Mouse (Mus musculus): ENCODE measurements at regions not wholly inside any gene's neighbourhood (a gene's known extent, or its start where the extent isn't known, plus 50 kb on each side); places are given as distances from the start of the nearest gene placed in this dataset.

DNA sequence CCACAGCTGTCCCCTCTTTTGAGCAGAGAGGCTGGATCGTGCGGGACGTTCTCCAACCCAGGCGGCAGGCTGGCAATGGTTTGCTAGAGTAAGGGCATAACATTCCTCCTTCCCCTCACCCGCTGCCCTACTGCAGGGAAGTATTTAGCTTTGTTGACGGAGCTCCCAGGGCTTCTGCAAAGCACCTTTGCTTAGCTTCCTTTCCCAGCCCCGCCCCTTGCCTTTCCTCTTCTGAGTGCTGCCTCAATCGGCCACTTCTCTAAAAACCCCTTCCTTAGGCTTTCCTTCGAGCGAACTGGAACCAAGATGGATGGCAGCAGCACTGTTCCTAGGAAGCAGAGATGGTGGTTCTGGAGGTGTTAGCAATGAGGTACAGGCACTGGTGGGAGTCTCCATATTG, 183.2 kb upstream of the Adgrl2 start:
- dilution Hi-C loops (cut with MboI; ENCODE audit: extremely low pct_ligation_motif_present, extremely low pct_unique_long_range_greater_than_20kb, low sequenced_read_pairs) (no loop called here), in situ Hi-C loops (cut with MboI; ENCODE audit: low pct_ligation_motif_present, low pct_unique_long_range_greater_than_20kb, low sequenced_read_pairs) (no loop called here)
- Histone ChIP-seq H3K27ac (ENCODE audit: insufficient read depth, low read depth) (no peak overlapping the region), H3K36me3 (replicated peaks in 1 of 2; ENCODE audit: control insufficient read depth in 1 of 2, insufficient read depth in 1 of 2, low read length in 1 of 2) (no peaks in the 10 kb centered on the region), H3K27me3 (replicated peaks) (no peaks in the 10 kb centered on the region), H3K9ac (ENCODE audit: insufficient read depth, low read depth) (no peak overlapping the region), H3K4me3 (replicated peaks in 1 of 3; ENCODE audit: low read depth in 2 of 3, low read length in 2 of 3, poor library complexity in 1 of 3) (no peak overlapping the region), H3K4me1 (ENCODE audit: control insufficient read depth in 1 of 2, insufficient read depth in 2 of 2) (peaks cover 0 to 2% of the 10 kb centered on the region in 2 experiments; a peak in 1 of 4 replicates), H3K9me3 (replicated peaks; ENCODE audit: low read length) (no peaks in the 10 kb centered on the region), H3K4me2 (ENCODE audit: insufficient read depth, low read depth, poor library complexity, severe bottlenecking) (no peak overlapping the region), H3K79me2 (replicated peaks; ENCODE audit: control insufficient read depth, extremely low read depth, insufficient read depth, poor library complexity, severe bottlenecking) (no peaks in the 10 kb centered on the region)
- DNase-seq (ENCODE audit: extremely low read depth), result no peak
- TF ChIP-seq POLR2AphosphoS2 (IDR thresholded peaks at IDR 0.05; ENCODE audit: low read depth, low read length) (no peak), USF1 (IDR thresholded peaks at IDR 0.05; ENCODE audit: low read depth, low read length) (no peak), CHD1 (IDR thresholded peaks at IDR 0.05; ENCODE audit: low read depth, low read length) (no peak), ZKSCAN1 (IDR thresholded peaks at IDR 0.05; ENCODE audit: borderline replicate concordance, low read depth, low read length) (no peak), KAT2A (IDR thresholded peaks at IDR 0.05; ENCODE audit: insufficient replicate concordance, low read length) (no peak), HCFC1 (IDR thresholded peaks at IDR 0.05; ENCODE audit: low read depth, low read length) (no peak), MAX (IDR thresholded peaks at IDR 0.05; ENCODE audit: low read length) (no peak), MXI1 (IDR thresholded peaks at IDR 0.05; ENCODE audit: low read depth, low read length) (no peak), RCOR1 (conservative IDR thresholded peaks at IDR 0.05; ENCODE audit: low read depth, low read length) (no peak), NELFE (IDR thresholded peaks at IDR 0.05; ENCODE audit: low read depth, low read length) (no peak), USF2 (conservative IDR thresholded peaks at IDR 0.05; ENCODE audit: low read depth, low read length) (no peak), EP300 (IDR thresholded peaks at IDR 0.05; ENCODE audit: low read length) (no peak), UBTF (IDR thresholded peaks at IDR 0.05; ENCODE audit: low read depth, low read length) (no peak)

DNA sequence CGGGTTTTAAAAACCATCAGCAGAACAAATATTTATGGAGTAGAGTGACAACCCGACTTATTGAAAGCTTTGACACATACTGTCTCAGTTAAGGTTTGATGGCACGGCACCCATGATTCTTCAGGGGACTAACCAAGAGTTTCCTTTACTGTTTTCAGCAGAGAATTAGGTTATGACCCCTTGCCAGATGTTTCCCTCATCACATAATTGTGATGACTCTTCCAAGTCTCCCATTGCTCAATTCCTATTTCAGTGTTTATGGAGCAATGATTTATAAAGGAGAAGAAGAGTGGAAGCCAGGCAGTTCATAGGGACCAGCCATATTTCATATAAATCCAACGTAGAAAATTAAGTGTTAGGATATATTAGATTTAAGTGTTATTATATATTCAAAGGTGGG, 181.4 kb upstream of the Adgrl2 start:
- no peaks in the 10 kb centered on the region for H3K4me1 ChIP-seq (ENCODE audit: control insufficient read depth in 1 of 2, insufficient read depth in 2 of 2)
- TF ChIP-seq NRF1 (IDR thresholded peaks at IDR 0.05; ENCODE audit: low read depth, low read length) (no peak), ZKSCAN1 (IDR thresholded peaks at IDR 0.05; ENCODE audit: borderline replicate concordance, low read depth, low read length) (no peak), GABPA (IDR thresholded peaks at IDR 0.05; ENCODE audit: insufficient replicate concordance, low read depth, low read length) (no peak), MAZ (IDR thresholded peaks at IDR 0.05; ENCODE audit: low read depth, low read length) (no peak), POLR2AphosphoS2 (IDR thresholded peaks at IDR 0.05; ENCODE audit: low read depth, low read length) (no peak), NELFE (IDR thresholded peaks at IDR 0.05; ENCODE audit: low read depth, low read length) (no peak), MEF2A (IDR thresholded peaks at IDR 0.05; ENCODE audit: borderline replicate concordance, low read depth, low read length) (no peak), HCFC1 (IDR thresholded peaks at IDR 0.05; ENCODE audit: low read depth, low read length) (no peak), USF2 (conservative IDR thresholded peaks at IDR 0.05; ENCODE audit: low read depth, low read length) (no peak), MAFK (IDR thresholded peaks at IDR 0.05; ENCODE audit: insufficient replicate concordance, low read length) (no peak), TCF12 (IDR thresholded peaks at IDR 0.05; ENCODE audit: low read depth, low read length) (no peak), SIN3A (IDR thresholded peaks at IDR 0.05; ENCODE audit: low read length) (no peak), ZMIZ1 (IDR thresholded peaks at IDR 0.05; ENCODE audit: low read depth, low read length) (no peak)
- no peaks in the 10 kb centered on the region for H3K36me3 ChIP-seq (replicated peaks in 1 of 2; ENCODE audit: control insufficient read depth in 1 of 2, insufficient read depth in 1 of 2, low read length in 1 of 2)
- H3K4me2 ChIP-seq (ENCODE audit: insufficient read depth, low read depth, poor library complexity, severe bottlenecking), result no peak overlapping the region
- H3K27ac ChIP-seq (ENCODE audit: insufficient read depth, low read depth), result no peak overlapping the region
- H3K4me3 ChIP-seq (replicated peaks in 1 of 3; ENCODE audit: low read depth in 2 of 3, low read length in 2 of 3, poor library complexity in 1 of 3), result no peak overlapping the region
- in situ Hi-C loops (cut with MboI; ENCODE audit: low pct_ligation_motif_present, low pct_unique_long_range_greater_than_20kb, low sequenced_read_pairs), result no loop called here
- H3K9me3 ChIP-seq (replicated peaks; ENCODE audit: low read length), result no peaks in the 10 kb centered on the region
- no peaks in the 10 kb centered on the region for H3K79me2 ChIP-seq (replicated peaks; ENCODE audit: control insufficient read depth, extremely low read depth, insufficient read depth, poor library complexity, severe bottlenecking)
- DNase-seq (ENCODE audit: extremely low read depth), result no peak
- H3K27me3 ChIP-seq (replicated peaks), result no peaks in the 10 kb centered on the region
- no peak overlapping the region for H3K9ac ChIP-seq (ENCODE audit: insufficient read depth, low read depth)
- dilution Hi-C loops (cut with MboI; ENCODE audit: extremely low pct_ligation_motif_present, extremely low pct_unique_long_range_greater_than_20kb, low sequenced_read_pairs), result no loop called here
